Mouse (Mus musculus): ENCODE measurements around the gene Pip5k1b. TPM values are rescaled to one million over a fixed set of nuclear protein-coding genes. Genes with fewer than 3 reads are reported as not detected.
A peak's percentile ranks its signal among the peaks of the same experiment; 100 is the strongest.

Pip5k1b gene
- total and polyA plus RNA-seq, 3 experiments = 14.6 to 23.1 (median 22.2) TPM

DNA sequence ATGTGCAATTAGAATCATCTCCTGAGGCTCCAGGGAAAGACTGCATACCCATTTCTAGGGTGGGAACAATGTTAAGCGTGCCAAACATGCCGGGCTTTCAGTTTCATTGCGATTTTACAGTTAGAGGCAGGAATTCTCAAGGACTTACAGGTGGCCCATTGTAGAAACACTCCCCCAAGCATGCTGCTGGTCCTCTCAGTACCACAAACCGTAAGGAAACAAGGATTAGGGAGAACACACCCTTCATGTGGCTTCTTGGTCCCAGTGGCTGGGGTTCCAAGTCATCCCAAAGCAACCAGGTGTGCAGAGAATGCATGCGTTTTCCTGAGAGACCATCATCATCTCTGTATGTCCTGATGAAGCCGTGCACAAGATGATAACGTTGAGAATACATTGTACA, 4.9 kb downstream of the Pip5k1b start:
- TF ChIP-seq POLR2A (IDR thresholded peaks at IDR 0.05; ENCODE audit: insufficient read depth, low read depth, low read length) (no peak), EP300 (IDR thresholded peaks at IDR 0.05; ENCODE audit: insufficient read depth, low read depth, low read length) (no peak), CTCF (IDR thresholded peaks at IDR 0.05) (no peak)
- H3K27ac ChIP-seq = no peak overlapping the region
- H3K4me1 ChIP-seq (ENCODE audit: control insufficient read depth, insufficient read depth, low read length) = peaks cover 2% of the 10 kb centered on the region; the same call in 1 of the 2 replicates
- H3K4me3 ChIP-seq = no peak overlapping the region
- H3K36me3 ChIP-seq (ENCODE audit: control insufficient read depth, insufficient read depth, low read length) = no peaks in the 10 kb centered on the region
- H3K9ac ChIP-seq (ENCODE audit: low read depth, low read length) = no peak overlapping the region
- DNase-seq = no peak
- intact Hi-C loops (cut with DNase I) = no loop called here
- peaks cover 1% of the 10 kb centered on the region; the same call in 1 of the 2 replicates for H3K79me2 ChIP-seq (replicated peaks; ENCODE audit: control insufficient read depth, insufficient read depth, low read length)
- peaks cover 3% of the 10 kb centered on the region; the same call in 1 of the 2 replicates for H3K27me3 ChIP-seq (ENCODE audit: control insufficient read depth, insufficient read depth, low read length)
- 77% methylated on average over 7 of the region's 7 CpGs for WGBS

DNA sequence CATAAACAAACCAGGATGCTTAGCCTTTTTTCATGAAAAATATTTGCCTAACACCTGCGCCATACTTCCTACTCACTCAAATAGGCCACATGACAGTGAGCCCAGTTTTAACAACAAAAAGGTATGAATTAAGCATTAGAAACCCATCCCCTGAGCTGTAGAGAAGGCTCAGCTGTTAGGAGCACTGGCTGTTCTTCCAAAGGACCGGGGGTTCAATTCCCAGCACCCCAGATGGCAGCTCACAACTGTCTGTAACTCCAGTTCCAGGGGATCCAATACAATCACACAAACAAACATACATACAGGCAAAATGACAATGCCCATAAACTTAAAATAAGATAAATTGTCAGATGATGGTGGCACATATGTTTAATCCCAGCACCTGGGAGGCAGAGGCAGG, 5.7 kb downstream of the Pip5k1b start:
- peaks cover 1% of the 10 kb centered on the region; the same call in 1 of the 2 replicates for H3K79me2 ChIP-seq (replicated peaks; ENCODE audit: control insufficient read depth, insufficient read depth, low read length)
- TF ChIP-seq EP300 (IDR thresholded peaks at IDR 0.05; ENCODE audit: insufficient read depth, low read depth, low read length) (no peak), POLR2A (IDR thresholded peaks at IDR 0.05; ENCODE audit: insufficient read depth, low read depth, low read length) (no peak), CTCF (IDR thresholded peaks at IDR 0.05) (no peak)
- WGBS = 88% methylated on average over 2 of the region's 2 CpGs
- no peak overlapping the region for H3K27ac ChIP-seq
- no peaks in the 10 kb centered on the region for H3K36me3 ChIP-seq (ENCODE audit: control insufficient read depth, insufficient read depth, low read length)
- H3K4me1 ChIP-seq (ENCODE audit: control insufficient read depth, insufficient read depth, low read length) = peaks cover 2% of the 10 kb centered on the region; the same call in 1 of the 2 replicates
- no peak for DNase-seq
- no peak overlapping the region for H3K9ac ChIP-seq (ENCODE audit: low read depth, low read length)
- H3K4me3 ChIP-seq = no peak overlapping the region
- intact Hi-C loops (cut with DNase I) = no loop called here
- H3K27me3 ChIP-seq (ENCODE audit: control insufficient read depth, insufficient read depth, low read length) = no peaks in the 10 kb centered on the region

DNA sequence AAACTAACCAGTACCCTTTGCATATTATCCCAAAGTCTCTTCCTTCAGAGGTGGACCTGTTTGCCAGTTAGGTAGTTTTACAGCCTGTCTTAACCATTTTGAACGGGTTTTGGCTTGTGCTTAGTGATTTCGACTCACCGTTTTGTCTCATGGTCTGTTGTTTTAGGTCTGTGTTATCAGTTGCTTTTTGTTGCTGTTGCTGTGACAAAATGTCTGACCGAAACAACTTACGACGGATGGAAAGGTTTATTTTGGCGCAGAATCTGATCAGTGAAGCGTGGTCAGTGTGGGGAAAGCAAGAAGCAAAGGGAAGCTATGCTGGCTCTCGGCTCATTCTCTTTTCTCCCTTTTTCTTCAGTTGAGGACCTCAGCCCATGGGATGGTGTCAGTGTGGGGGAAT, 7.3 kb downstream of the Pip5k1b start:
- intact Hi-C loops (cut with DNase I) = no loop called here
- Histone ChIP-seq H3K79me2 (replicated peaks; ENCODE audit: control insufficient read depth, insufficient read depth, low read length) (peaks cover 1% of the 10 kb centered on the region; the same call in 1 of the 2 replicates), H3K4me3 (no peak overlapping the region), H3K27ac (no peak overlapping the region), H3K9ac (ENCODE audit: low read depth, low read length) (no peak overlapping the region), H3K36me3 (ENCODE audit: control insufficient read depth, insufficient read depth, low read length) (no peaks in the 10 kb centered on the region), H3K27me3 (ENCODE audit: control insufficient read depth, insufficient read depth, low read length) (no peaks in the 10 kb centered on the region), H3K4me1 (ENCODE audit: control insufficient read depth, insufficient read depth, low read length) (peaks cover 2% of the 10 kb centered on the region; the same call in 1 of the 2 replicates)
- 78% methylated on average over 9 of the region's 9 CpGs for WGBS
- DNase-seq = no peak
- TF ChIP-seq EP300 (IDR thresholded peaks at IDR 0.05; ENCODE audit: insufficient read depth, low read depth, low read length) (no peak), POLR2A (IDR thresholded peaks at IDR 0.05; ENCODE audit: insufficient read depth, low read depth, low read length) (no peak), CTCF (IDR thresholded peaks at IDR 0.05) (no peak)

DNA sequence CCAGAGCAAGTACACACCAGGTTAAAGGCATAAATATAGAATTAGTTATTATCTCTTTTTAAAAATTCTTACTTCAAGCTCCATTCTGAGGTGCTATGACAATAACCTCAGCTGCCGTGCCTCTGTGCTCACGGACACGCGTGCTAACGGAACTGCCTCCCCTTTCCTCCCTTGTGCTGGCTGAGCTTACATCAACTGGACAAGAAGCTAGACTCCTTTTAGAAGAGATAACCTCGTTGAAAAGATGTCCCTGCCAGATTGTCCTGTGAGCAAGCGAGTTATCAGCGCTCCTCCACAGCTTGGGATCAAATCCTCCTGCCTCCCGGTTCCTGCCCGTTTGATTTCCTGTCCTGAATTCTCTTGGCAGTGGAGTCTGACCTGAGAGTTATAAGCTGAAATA, 9.5 kb downstream of the Pip5k1b start:
- Histone ChIP-seq H3K79me2 (replicated peaks; ENCODE audit: control insufficient read depth, insufficient read depth, low read length) (peaks cover 1% of the 10 kb centered on the region; the same call in 1 of the 2 replicates), H3K27me3 (ENCODE audit: control insufficient read depth, insufficient read depth, low read length) (no peaks in the 10 kb centered on the region), H3K4me1 (ENCODE audit: control insufficient read depth, insufficient read depth, low read length) (peaks cover 2% of the 10 kb centered on the region; the same call in 1 of the 2 replicates), H3K27ac (no peak overlapping the region), H3K4me3 (no peak overlapping the region), H3K9ac (ENCODE audit: low read depth, low read length) (no peak overlapping the region), H3K36me3 (ENCODE audit: control insufficient read depth, insufficient read depth, low read length) (no peaks in the 10 kb centered on the region)
- WGBS = 44% methylated on average over 10 of the region's 10 CpGs
- no peak for DNase-seq
- TF ChIP-seq EP300 (IDR thresholded peaks at IDR 0.05; ENCODE audit: insufficient read depth, low read depth, low read length) (no peak), POLR2A (IDR thresholded peaks at IDR 0.05; ENCODE audit: insufficient read depth, low read depth, low read length) (no peak), CTCF (IDR thresholded peaks at IDR 0.05) (no peak)
- intact Hi-C loops (cut with DNase I) = no loop called here

DNA sequence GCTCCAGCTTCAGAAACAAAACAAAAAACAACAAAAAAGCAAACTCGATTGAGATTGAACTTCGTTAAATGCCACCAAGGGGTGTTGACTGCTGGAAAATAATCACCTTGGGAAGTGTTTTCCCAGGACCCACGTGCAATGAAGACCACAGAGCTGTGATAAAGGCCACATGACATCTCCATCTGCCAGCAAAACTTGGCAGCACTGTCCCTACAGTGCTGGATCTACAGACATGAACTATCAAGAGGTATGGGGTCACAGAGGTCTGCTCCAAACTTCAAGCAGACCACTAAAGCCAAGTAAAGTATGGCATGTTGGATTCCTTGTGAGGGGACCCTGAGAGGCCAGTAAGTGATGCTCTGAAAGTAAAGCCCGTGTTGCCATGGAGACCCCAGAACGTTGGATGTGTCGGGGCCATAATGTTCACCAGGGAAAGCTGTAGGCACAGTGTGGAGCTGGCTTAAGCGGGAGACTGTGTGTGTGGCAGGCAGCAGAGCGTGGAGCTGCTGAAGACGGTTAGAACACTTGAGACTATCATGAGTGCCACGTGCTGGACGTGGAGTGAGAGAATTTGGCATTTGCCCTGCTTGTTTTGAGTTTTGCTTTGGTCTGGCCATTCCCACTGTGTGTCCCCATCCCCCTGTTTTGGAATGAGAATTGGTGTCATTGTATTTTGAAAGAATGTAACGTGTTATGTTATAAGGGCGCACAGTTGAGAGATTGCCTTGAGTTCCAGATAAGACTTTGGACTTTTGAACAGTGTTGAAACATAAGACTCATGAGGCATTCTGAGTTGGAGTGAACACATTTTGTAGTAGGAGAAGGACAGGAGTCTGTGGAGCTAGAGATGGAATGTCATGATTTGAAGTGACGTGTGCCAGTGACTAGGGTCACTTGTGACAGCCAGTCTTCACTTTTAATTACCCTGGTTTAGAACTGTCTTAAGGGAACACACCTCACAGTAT, 12.0 kb downstream of the Pip5k1b start:
- WGBS = 58% methylated on average over 14 of the region's 14 CpGs
- Histone ChIP-seq H3K36me3 (ENCODE audit: control insufficient read depth, insufficient read depth, low read length) (no peaks in the 10 kb centered on the region), H3K27me3 (ENCODE audit: control insufficient read depth, insufficient read depth, low read length) (no peaks in the 10 kb centered on the region), H3K79me2 (replicated peaks; ENCODE audit: control insufficient read depth, insufficient read depth, low read length) (peaks cover 1% of the 10 kb centered on the region; the same call in 1 of the 2 replicates), H3K27ac (no peak overlapping the region), H3K4me3 (no peak overlapping the region), H3K4me1 (ENCODE audit: control insufficient read depth, insufficient read depth, low read length) (peaks cover 2% of the 10 kb centered on the region; the same call in 1 of the 2 replicates), H3K9ac (ENCODE audit: low read depth, low read length) (no peak overlapping the region)
- intact Hi-C loops (cut with DNase I) = no loop called here
- TF ChIP-seq EP300 (IDR thresholded peaks at IDR 0.05; ENCODE audit: insufficient read depth, low read depth, low read length) (no peak), CTCF (IDR thresholded peaks at IDR 0.05) (no peak), POLR2A (IDR thresholded peaks at IDR 0.05; ENCODE audit: insufficient read depth, low read depth, low read length) (no peak)
- peak in 1 of 2 experiments; percentile 14 for DNase-seq

DNA sequence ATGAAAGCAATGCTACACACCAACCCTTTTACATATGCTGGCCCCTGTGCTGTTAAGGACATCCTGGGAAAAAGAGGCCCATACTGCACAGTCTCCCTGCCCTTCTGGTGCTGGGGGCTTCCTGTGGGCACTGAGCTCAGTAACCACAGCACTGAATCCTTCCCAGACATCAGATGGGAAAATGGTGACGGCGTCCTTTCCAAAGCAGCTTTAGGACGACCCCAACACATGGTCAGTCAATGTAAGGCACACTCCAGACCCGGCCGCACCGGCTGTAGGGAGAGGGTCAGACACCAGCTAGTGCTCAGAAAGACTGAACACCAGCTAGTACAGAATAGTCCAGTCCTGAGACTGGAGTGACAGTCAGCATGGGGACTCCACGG, 13.4 kb downstream of the Pip5k1b start:
- intact Hi-C loops (cut with DNase I) = no loop called here
- no peak overlapping the region for H3K27ac ChIP-seq
- 89% methylated on average over 7 of the region's 7 CpGs for WGBS
- no peak overlapping the region for H3K9ac ChIP-seq (ENCODE audit: low read depth, low read length)
- no peak for TF ChIP-seq EP300 (IDR thresholded peaks at IDR 0.05; ENCODE audit: insufficient read depth, low read depth, low read length)
- no peak for TF ChIP-seq CTCF (IDR thresholded peaks at IDR 0.05)
- TF ChIP-seq POLR2A (IDR thresholded peaks at IDR 0.05; ENCODE audit: insufficient read depth, low read depth, low read length) = no peak
- H3K36me3 ChIP-seq (ENCODE audit: control insufficient read depth, insufficient read depth, low read length) = no peaks in the 10 kb centered on the region
- peaks cover 2% of the 10 kb centered on the region; the same call in 1 of the 2 replicates for H3K4me1 ChIP-seq (ENCODE audit: control insufficient read depth, insufficient read depth, low read length)
- H3K27me3 ChIP-seq (ENCODE audit: control insufficient read depth, insufficient read depth, low read length) = no peaks in the 10 kb centered on the region
- H3K4me3 ChIP-seq = no peak overlapping the region
- no peaks in the 10 kb centered on the region for H3K79me2 ChIP-seq (replicated peaks; ENCODE audit: control insufficient read depth, insufficient read depth, low read length)
- no peak for DNase-seq
